Mouse (Mus musculus): ENCODE measurements around the gene Gfra1.

The Gfra1 gene

DNA sequence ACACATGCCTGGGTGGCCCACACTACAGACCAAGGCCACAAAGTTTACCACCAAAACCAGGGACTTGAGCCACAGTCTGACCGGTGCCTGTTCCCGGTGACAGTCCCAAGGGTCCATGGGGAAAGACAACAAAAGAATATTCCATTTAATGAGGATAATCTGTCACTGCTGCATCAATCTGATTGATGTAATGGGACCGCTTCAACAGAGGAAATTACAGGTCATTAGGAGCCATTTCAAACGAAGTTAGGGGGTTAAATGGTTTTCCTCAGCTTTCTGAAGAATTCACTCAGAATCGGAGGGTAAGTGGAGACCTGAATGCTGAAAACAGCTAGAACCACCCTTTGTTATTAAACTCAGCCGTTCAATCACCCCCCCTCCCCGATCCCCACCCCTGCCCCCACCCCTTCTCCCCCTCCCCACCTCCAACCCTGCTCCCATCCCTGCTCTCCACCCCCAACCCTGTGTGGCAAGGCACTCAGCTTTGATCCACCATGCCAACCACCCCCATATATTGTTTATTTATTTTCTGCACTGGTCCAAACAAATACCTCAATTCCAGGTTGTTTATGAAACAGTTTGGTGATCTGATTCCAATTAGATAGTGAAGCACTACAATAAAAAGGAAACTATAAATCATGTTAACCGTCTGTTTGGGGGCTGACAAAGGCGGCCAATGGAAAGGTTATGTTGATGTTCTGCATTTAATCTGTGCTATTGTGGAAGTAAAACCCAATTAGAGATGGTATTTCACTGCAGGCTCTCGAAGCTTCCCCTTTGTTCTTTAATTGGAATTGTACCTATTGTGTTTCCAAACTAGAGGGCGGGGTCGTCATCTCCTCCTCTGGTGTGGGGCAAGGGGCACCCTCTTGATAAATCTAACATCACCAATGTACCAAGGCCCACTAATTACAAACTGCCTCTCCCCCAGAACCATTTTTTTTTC, 119.9 kb downstream of the Gfra1 start:
- no peak for DNase-seq (ENCODE audit: extremely low spot score, low spot score)

- no peak for DNase-seq (ENCODE audit: extremely low spot score, low spot score)
Observed at GRCm38 (mm10) chr19:58329305-58329704, 126.4 kb downstream of the Gfra1 start.

DNA sequence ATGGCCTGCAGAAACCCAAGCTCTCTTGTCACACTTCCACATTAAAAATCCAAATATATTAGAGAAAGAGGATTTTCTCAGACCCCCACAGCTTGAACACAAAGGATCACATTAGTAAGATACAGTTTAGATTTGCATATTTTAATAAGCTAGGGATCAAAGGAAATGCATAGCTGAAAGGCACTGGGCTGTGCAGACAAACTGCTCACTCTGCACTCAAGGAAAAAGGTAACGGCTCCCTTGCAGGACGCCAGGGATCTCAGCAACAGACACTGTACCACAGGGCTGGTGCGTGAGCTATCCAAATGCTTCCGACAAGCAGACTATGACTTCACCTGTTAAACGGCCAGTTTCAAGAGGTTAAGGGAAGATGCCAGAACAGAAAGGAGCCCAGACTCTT, 127.7 kb downstream of the Gfra1 start:
- DNase-seq (ENCODE audit: extremely low spot score, low spot score) = no peak

- DNase-seq (ENCODE audit: extremely low spot score, low spot score) = no peak
Observed at GRCm38 (mm10) chr19:58316474-58316873, 139.2 kb downstream of the Gfra1 start.

DNA sequence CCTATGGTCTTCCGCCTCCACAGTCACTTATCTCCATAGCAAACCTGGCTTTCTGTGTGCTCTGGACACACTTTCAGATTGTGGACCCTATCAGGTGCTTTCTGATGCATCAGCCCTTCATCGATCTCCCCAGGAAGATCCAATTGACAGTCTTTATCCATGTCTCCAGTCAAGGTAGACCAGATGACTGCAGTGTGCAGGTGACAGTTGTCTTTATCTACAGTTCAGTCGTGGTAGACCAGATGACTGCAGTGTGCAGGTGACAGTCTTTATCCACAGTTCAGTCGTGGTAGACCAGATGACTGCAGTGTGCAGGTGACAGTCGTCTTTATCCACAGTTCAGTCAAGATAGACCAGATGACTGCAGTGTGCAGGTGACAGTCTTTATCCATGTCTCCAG, 140.0 kb downstream of the Gfra1 start:
- no peak for DNase-seq (ENCODE audit: extremely low spot score, low spot score)

DNA sequence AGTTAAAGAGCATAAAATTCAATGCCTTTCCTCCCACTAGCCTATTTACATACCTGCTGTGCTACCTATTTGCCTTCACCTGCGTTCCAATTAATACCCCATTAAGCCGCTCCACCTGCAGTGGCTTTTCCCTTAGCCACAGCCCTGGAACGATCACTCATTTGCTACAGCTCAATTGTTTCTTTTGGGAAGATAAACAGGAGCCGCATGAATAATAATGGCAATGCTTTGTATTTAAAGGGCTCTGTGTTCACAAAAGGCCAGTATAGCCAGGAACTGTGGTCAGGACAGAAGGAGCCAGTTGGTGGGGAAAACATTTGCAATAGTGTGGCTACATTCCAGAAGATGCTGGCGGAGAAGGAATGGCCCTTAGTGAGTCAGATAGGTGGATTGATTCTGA, 141.1 kb downstream of the Gfra1 start:
- DNase-seq (ENCODE audit: extremely low spot score, low spot score) = no peak

DNA sequence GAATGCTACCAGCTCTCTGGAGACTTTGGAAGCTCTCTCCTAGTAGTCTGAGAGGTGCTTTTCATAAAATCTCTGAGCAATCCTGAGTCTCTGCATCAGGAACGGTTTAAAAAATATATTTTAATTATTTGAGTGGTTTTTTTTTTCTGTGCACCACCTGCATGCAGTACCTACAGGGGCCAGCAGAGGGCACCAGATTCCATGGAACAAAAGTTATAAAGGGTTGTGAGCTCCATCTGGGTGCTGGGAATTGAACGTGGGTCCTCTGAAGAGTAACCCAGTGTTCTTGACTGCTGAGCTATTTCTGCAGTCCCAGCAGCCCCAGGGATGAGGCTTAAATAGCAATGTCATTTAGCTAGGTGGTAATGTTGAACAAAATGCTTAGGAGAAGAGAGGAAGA, 141.9 kb downstream of the Gfra1 start:
- DNase-seq (ENCODE audit: extremely low spot score, low spot score) = no peak

DNA sequence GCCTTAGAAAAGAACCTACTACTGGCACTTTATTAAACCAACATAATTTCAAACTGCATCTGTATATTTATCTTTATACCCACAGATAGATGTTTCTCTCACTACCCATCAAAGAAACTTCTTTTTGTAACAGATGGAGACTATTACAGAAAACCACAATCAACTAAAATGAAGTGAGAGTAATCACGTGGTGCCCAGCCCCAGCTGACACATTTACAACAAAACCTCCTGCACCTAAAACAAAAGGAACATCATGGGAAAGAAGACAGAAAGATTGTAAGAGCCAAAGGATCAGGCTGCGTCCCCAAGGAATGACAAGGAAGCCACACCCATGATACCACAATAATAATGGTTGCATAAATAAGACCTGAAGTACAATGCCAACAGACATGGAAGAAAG, 143.2 kb downstream of the Gfra1 start:
- DNase-seq (ENCODE audit: extremely low spot score, low spot score) = no peak

- no peak for DNase-seq (ENCODE audit: extremely low spot score, low spot score)
Observed at GRCm38 (mm10) chr19:58310334-58311315, 145.1 kb downstream of the Gfra1 start.

DNA sequence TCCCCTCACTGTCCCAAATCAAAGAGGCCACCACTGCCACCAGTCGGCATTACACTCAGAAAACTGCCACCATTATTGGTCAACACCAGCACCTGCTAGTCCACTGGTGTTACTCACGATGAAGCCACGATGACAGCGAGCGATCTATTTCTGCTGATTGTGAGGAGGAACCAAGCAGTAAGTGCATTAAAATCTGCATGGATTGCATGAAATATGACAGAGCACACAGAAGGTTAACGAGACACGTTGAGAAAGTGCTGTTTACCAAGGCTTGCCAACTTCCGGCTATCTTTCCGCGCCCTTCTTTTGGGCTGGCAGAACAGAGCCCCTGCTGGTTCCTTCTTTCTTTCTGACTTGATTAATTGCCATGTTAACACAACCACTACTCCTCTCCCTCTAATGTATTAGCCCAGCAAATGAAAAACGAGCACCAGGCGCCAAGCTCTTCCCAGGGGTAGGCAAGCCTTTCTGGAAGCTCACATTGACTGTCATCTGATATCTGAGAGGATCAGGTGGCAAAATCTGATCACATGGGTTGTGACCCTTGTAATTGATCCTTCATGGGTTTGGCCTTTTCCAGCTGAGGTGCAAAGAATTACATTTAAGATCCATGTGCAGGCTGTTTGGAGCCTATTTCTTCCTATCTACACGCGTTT, 146.0 kb downstream of the Gfra1 start:
- no peak for DNase-seq (ENCODE audit: extremely low spot score, low spot score)

DNA sequence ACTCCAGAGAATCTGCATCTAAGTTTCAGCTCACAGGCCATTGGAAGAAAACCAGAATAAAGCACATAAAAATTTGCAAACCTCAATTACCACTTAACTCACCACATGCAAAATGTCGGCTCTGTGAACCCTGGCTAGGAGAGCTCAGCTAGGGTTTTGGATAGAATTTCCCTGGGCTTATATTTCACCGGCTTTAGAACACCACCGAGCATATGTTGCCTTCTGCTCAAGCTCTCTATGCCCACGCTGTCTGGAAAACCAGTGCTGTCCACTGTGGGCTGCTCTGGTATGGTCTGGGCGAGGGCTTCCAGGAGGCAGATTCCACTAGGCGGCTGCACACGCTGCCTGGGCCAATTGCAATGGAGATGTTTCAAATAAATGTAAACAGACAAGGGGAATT, 154.6 kb downstream of the Gfra1 start:
- no peak for DNase-seq (ENCODE audit: extremely low spot score, low spot score)

- no peak for DNase-seq (ENCODE audit: extremely low spot score, low spot score)
Observed at GRCm38 (mm10) chr19:58297926-58298325, 157.8 kb downstream of the Gfra1 start.

DNA sequence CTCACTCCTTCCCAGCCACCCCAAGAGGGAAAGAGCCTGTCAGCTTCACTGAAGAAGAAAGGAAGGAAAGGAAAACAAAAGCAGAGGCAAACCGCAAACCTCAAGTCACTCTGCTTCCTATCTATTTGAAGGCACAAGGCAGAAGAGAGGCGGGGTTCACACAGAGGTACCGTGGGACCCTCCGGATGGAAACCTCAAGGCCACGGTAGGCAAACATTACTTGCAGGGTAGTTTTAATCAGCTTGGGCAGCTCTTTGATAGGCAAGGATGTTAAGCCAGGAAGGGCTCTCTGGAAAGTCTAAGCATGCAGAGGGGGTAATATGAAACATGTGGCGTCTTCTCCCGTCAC, 158.9 kb downstream of the Gfra1 start:
- no peak for DNase-seq (ENCODE audit: extremely low spot score, low spot score)

DNA sequence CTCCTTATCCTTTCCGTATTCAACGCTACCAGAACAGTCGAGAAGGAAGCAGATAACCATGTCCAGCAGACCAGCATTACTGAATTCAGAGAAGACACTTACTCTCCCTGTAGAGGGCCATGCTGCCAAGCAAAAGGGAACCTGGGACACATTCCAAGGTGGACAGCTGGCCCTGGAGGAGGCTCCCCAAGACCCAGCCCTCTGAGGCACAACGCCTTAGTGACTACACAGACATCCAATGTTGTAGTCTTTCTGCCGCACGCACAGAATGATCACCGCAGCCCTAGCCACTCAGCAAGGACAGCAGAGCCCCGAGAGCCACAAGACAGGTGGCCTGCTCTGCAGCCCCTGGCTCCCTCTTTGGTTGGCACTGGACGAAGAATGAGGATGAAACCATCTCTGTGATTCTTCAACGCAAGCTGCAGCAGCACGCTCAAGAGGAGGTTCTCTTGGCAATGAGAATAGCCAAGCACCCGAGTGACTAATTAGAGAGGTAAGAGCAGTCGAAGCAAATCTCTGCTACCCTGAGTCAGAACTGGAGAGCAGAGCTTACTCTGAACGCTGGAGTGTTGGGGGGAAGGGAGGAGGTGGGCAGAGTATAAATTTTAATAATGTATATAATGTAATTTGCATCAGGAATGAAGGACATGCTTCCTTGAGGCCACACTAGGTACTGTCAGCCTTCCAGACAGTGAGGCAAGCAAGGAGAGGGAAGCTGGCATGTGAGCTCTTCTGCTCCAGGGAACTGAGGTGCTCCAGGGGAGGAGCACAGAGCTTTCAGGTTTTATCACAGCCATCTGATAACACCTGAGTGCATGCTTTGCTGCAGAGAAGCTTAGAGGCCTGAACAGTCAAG, 159.5 kb downstream of the Gfra1 start:
- DNase-seq (ENCODE audit: extremely low spot score, low spot score) = no peak

- no peak for DNase-seq (ENCODE audit: extremely low spot score, low spot score)
Observed at GRCm38 (mm10) chr19:58288145-58288544, 167.6 kb downstream of the Gfra1 start.

- no peak for DNase-seq (ENCODE audit: extremely low spot score, low spot score)
Observed at GRCm38 (mm10) chr19:58275281-58275680, 180.4 kb downstream of the Gfra1 start.

DNA sequence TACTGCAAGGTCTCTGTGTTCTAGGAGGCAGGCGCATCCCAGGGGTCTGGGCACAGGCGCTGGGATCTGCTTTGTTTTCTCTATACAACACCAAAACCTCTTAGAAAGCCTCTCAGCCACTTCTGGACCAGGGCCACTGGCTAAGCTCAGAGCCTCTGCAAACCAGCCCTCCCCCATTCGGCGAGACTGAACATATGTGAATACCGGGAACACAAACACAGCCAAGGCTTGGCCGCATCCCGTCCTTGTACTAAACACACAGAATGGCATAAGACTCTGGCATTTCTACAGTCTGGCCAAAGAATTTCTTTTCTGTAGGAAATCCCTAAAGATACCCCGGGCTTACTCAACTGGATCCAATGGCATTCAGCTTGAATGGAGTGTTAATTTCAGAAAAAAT, 183.9 kb downstream of the Gfra1 start:
- DNase-seq (ENCODE audit: extremely low spot score, low spot score) = no peak

GRCm38 (mm10) chr19:58270778-58271177, 184.9 kb downstream of the Gfra1 start:
- no peak for DNase-seq (ENCODE audit: extremely low spot score, low spot score)

DNA sequence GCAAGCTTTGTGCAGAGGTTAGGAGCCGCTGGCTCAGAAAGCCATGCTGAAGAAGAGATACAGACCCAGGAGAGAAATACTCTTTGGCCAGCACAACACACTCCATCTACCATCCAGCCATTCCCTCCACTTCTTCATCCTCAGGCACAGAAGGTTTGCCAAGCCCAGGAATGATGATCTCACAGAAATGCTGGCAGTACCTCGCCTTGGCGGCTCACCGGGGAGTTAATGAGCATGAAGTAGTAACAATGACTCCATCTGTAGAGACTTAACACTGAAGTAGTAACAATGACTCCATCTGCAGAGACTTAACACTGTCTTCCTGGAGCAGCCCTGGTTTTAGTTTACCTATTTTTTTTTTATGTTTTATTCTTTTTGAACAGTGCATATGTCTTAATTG, 187.2 kb downstream of the Gfra1 start:
- DNase-seq (ENCODE audit: extremely low spot score, low spot score) = no peak

DNA sequence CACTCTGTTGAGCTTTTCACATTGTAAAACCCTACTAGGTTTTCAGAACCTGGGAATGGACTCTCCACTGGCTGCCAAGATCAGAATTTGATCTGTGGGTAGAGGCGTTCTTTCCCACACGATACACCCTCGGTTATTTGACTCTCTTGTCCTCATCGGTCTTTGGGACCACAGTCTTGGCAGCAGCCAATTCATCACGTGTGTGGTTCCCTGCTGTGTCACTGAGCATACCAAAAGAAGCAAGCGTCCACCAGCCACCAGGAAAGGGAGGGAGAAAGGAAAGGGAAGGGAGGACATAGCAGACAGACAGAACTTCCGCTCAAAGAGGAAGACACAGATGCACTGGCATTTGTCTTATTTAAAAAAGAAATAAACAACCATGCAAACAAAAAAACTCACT, 189.1 kb downstream of the Gfra1 start:
- DNase-seq (ENCODE audit: extremely low spot score, low spot score) = no peak

DNA sequence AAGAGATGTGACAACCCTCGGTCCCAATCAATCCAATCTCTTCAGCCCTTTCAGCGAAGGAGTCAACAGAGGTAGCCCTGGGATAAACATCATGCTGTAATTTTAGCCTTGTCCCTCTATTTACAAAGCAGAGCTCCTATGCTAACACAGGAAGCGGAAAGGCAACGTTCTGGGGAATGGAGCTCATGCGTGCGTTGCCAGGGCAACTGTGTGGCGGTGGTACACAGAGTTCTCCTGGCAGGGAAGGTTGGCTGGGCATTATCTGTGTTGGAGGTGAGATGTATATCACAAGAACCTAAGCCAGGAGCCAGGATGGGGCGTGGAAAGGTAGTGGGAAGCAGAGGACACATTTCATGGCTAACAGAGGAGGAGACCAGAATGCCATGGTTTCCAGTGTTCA, 194.8 kb downstream of the Gfra1 start:
- no peak for DNase-seq (ENCODE audit: extremely low spot score, low spot score)

All from neural tube, embryonic 10.5 days (tissue).